Mouse (Mus musculus) erythroblast, embryonic 14.5 days (primary cell): Measurements from ENCODE around the gene Prdx6.

Source experiments
- GATA1 ChIP-seq: IDR thresholded peaks from 2 replicates; pipeline ENCODE4 v1.6.1; 2012; ENCODE audit warnings: low read length, inconsistent platforms, mixed read lengths
- TAL1 ChIP-seq: IDR thresholded peaks from 3 replicates; pipeline ENCODE4 v1.6.1; 2012; ENCODE audit warnings: low read length, inconsistent platforms, mixed read lengths

DNA sequence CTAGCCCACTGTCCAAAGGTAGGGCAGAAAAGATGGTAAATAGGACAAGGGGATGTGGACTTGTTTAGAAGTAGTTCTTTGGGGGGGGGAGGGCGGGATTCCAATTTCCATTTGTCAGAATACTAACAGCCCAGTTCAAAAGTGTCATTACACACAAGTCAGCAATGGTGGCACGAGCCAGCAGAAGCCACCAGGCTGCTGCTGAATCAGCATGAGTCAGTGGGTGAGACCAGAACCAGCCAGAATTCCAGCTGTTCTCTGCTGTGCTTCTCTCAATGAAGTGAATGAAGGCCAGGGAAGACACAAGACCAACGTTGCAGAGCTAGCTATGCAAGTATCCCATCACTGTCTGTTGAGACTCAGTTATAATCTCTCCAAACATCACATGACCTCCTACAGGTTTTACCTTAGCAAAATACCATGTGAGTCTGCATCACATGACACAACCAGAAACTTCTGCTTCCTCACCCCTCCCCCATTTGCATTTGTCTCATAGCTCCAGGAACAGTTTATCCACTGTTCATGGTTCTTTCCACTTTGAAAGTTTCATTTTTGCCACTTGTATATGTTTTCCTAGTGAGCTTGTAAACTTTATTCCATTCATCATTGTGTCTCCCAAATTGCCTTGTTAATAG, 30.2 kb upstream of the Prdx6 start:
- TF ChIP-seq GATA1 (no peak), TAL1 (no peak)
